Mouse (Mus musculus) liver, adult 2 months (tissue): ENCODE results near the gene Gpr157. TPM values are rescaled to one million over a fixed set of nuclear protein-coding genes. Genes with fewer than 3 reads are reported as not detected.

Source experiments
- DNase-seq: peaks from one replicate; pipeline ENCODE4 v3.0.0-alpha.2; 2011; ENCODE audit warnings: low read depth, low spot score; ENCODE audit errors: extremely low read depth
- H3K27ac ChIP-seq: fragments of 200-500 bp; replicated peaks from 2 replicates; pipeline ENCODE4 v1.5.1; 2012; ENCODE audit warnings: low read depth, mild to moderate bottlenecking, control low read depth, inconsistent platforms, low read length; ENCODE audit not compliant: insufficient read depth
- H3K27me3 ChIP-seq: fragments of 200-500 bp; 2 replicates; pipeline ENCODE4 v1.6.1; 2012; ENCODE audit warnings: mild to moderate bottlenecking, moderate library complexity, low read length, inconsistent platforms; ENCODE audit not compliant: control insufficient read depth, insufficient read depth
- H3K36me3 ChIP-seq: fragments of 200-500 bp; 2 replicates; pipeline ENCODE4 v1.6.1; 2012; ENCODE audit warnings: low read length, inconsistent platforms; ENCODE audit not compliant: control insufficient read depth, insufficient read depth
- H3K4me1 ChIP-seq: fragments of 200-500 bp; 2 replicates; pipeline ENCODE4 v1.6.1; 2011; ENCODE audit warnings: low read length; ENCODE audit not compliant: control insufficient read depth, insufficient read depth
- H3K4me3 ChIP-seq: fragments of 200-500 bp; 2 replicates; pipeline ENCODE4 v1.5.1; 2011; ENCODE audit warnings: low read depth, mild to moderate bottlenecking, control low read depth, low read length, moderate library complexity; ENCODE audit not compliant: insufficient read depth
- H3K79me2 ChIP-seq: fragments of 200-500 bp; 2 replicates; pipeline ENCODE4 v1.6.1; 2012; ENCODE audit warnings: inconsistent platforms, mild to moderate bottlenecking, low read length, moderate library complexity; ENCODE audit not compliant: control insufficient read depth, insufficient read depth
- H3K9ac ChIP-seq: fragments of 200-500 bp; 2 replicates; pipeline ENCODE4 v1.6.1; 2012; ENCODE audit warnings: low read depth, mild to moderate bottlenecking, control low read depth, inconsistent platforms, low read length
- CTCF ChIP-seq: fragments of 200-500 bp; IDR thresholded peaks from 2 replicates; pipeline ENCODE4 v1.5.1; 2011; ENCODE audit warnings: low read depth, low read length, control low read depth
- POLR2A ChIP-seq: fragments of 200-500 bp; IDR thresholded peaks from 2 replicates; pipeline ENCODE4 v1.6.1; 2011; ENCODE audit warnings: low read length, control low read depth; ENCODE audit not compliant: insufficient read depth; ENCODE audit errors: extremely low read depth
- WGBS: fragments of 180-500 bp; shearing (Covaris S2); methylation state at CpG from one replicate; pipeline ENCODE4 v1.1.7; 2018; 5-methylcytosine and 5-hydroxymethylcytosine counted together
- polyA plus RNA-seq: library from polyadenylated mRNA; depleted of rRNA; stranded (reverse); fragments of >200 nt; gene quantifications from 2 replicates; pipeline ENCODE4 v1.2.3, GENCODE M21; 2012
- total RNA-seq: library from RNA; depleted of rRNA; stranded (reverse); fragments of >200 nt; gene quantifications from 2 replicates; pipeline ENCODE4 v1.2.3, GENCODE M21; 2014

The Gpr157 gene
- total and polyA plus RNA-seq, 2 experiments, result 1.6 to 2.0 TPM

GRCm38 (mm10) chr4:150085366-150085765 is 1.8 kb upstream of the Gpr157 start:
- no peak for DNase-seq
- Histone ChIP-seq H3K4me1 (no peaks in the 10 kb centered on the region), H3K9ac (no peak overlapping the region), H3K79me2 (no peaks in the 10 kb centered on the region), H3K27ac (no peak overlapping the region), H3K36me3 (no peaks in the 10 kb centered on the region), H3K27me3 (no peaks in the 10 kb centered on the region), H3K4me3 (no peak overlapping the region)
- 81% methylated on average over 4 of the region's 4 CpGs for WGBS
- TF ChIP-seq CTCF, result peak; percentile 44
- TF ChIP-seq POLR2A, result no peak

GRCm38 (mm10) chr4:150086841-150087160 is 364 bp upstream of the Gpr157 start:
- no peaks in the 10 kb centered on the region for H3K79me2 ChIP-seq
- no peaks in the 10 kb centered on the region for H3K4me1 ChIP-seq
- DNase-seq, result no peak
- H3K4me3 ChIP-seq, result no peak overlapping the region
- H3K36me3 ChIP-seq, result no peaks in the 10 kb centered on the region
- TF ChIP-seq POLR2A (no peak), CTCF (no peak)
- 17% methylated on average over 7 of the region's 7 CpGs for WGBS
- H3K27ac ChIP-seq, result no peak overlapping the region
- no peaks in the 10 kb centered on the region for H3K27me3 ChIP-seq
- no peak overlapping the region for H3K9ac ChIP-seq

DNA sequence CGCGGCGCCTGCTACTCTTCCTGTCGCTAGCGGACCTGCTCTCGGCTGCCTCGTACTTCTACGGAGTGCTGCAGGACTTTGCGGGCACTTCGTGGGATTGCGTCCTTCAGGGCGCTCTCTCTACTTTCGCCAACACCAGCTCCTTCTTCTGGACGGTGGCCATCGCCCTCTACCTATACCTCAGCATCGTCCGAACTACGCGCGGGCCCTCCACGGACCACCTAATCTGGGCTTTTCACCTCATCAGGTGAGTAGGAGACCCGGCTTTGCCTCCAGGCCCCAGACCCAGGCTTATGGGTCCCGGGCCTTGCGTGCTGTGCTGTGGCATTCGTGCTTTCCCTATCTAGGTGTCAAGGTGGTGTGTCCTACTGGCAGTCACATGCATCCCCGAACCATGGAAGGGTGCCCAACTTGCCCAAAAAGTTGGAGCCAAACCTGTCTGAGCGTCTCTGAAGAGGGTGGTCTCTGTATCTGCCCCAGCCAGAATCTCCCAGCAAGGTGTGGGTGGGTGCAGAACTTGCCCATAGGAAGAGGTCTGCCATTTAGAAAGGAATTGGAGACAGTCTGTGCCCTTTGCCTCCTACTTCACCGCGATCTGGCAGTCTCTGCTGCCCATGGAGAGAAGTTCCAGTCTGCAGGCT is 845 bp downstream of the Gpr157 start:
- H3K27ac ChIP-seq, result peak overlapping the region; percentile 42
- TF ChIP-seq POLR2A, result no peak
- no peak for TF ChIP-seq CTCF
- no peak for DNase-seq
- H3K4me1 ChIP-seq, result no peaks in the 10 kb centered on the region
- WGBS, result 19% methylated on average over 29 of the region's 29 CpGs
- H3K36me3 ChIP-seq, result no peaks in the 10 kb centered on the region
- H3K27me3 ChIP-seq, result no peaks in the 10 kb centered on the region
- no peaks in the 10 kb centered on the region for H3K79me2 ChIP-seq
- H3K4me3 ChIP-seq, result peak overlapping the region; percentile 74
- peak overlapping the region; percentile 88 for H3K9ac ChIP-seq

GRCm38 (mm10) chr4:150089121-150089520 is 2.0 kb downstream of the Gpr157 start:
- H3K9ac ChIP-seq, result no peak overlapping the region
- no peaks in the 10 kb centered on the region for H3K36me3 ChIP-seq
- WGBS, result 70% methylated on average over 10 of the region's 10 CpGs
- H3K27ac ChIP-seq, result no peak overlapping the region
- no peak for DNase-seq
- no peaks in the 10 kb centered on the region for H3K27me3 ChIP-seq
- TF ChIP-seq POLR2A (no peak), CTCF (no peak)
- H3K4me3 ChIP-seq, result no peak overlapping the region
- no peaks in the 10 kb centered on the region; the same call in 1 of the 2 replicates for H3K4me1 ChIP-seq
- H3K79me2 ChIP-seq, result no peaks in the 10 kb centered on the region

- Histone ChIP-seq H3K4me3 (no peak overlapping the region), H3K9ac (no peak overlapping the region), H3K79me2 (no peaks in the 10 kb centered on the region), H3K27ac (no peak overlapping the region), H3K4me1 (no peaks in the 10 kb centered on the region; the same call in 1 of the 2 replicates), H3K36me3 (no peaks in the 10 kb centered on the region), H3K27me3 (no peaks in the 10 kb centered on the region)
- no peak for TF ChIP-seq POLR2A
- TF ChIP-seq CTCF, result peak; percentile 85
- no peak for DNase-seq
- WGBS, result 86% methylated on average over 18 of the region's 18 CpGs
These were observed 4.9 kb downstream of the Gpr157 start for GRCm38 (mm10) chr4:150091887-150092582.

GRCm38 (mm10) chr4:150092583-150092902 is 5.4 kb downstream of the Gpr157 start:
- no peak overlapping the region for H3K9ac ChIP-seq
- no peak overlapping the region for H3K4me3 ChIP-seq
- WGBS, result 65% methylated on average over 3 of the region's 3 CpGs
- H3K27ac ChIP-seq, result no peak overlapping the region
- no peaks in the 10 kb centered on the region for H3K27me3 ChIP-seq
- H3K36me3 ChIP-seq, result no peaks in the 10 kb centered on the region
- DNase-seq, result no peak
- TF ChIP-seq CTCF, result peak; percentile 34; the same call in 1 of the 2 replicates
- TF ChIP-seq POLR2A, result no peak
- no peaks in the 10 kb centered on the region for H3K79me2 ChIP-seq
- no peaks in the 10 kb centered on the region; the same call in 1 of the 2 replicates for H3K4me1 ChIP-seq
